Mouse (Mus musculus) myocyte (in vitro differentiated cells): Measurements from ENCODE around the gene Tceanc2. TPM values are rescaled to one million over a fixed set of nuclear protein-coding genes. Genes with fewer than 3 reads are reported as not detected.
A peak's percentile ranks its signal among the peaks of the same experiment; 100 is the strongest.

Experiments used
- H3K27me3 ChIP-seq: one replicate; pipeline ENCODE4 v1.6.1; 2011; ENCODE audit not compliant: control insufficient read depth, insufficient read depth, insufficient read length
- H3K36me3 ChIP-seq: one replicate; pipeline ENCODE4 v1.6.1; 2011; ENCODE audit not compliant: control insufficient read depth, insufficient read depth
- H3K4me2 ChIP-seq: one replicate; pipeline ENCODE4 v1.6.1; 2011; ENCODE audit warnings: low read depth, control low read depth
- H3K4me3 ChIP-seq: one replicate; pipeline ENCODE4 v1.5.1; 2011; ENCODE audit warnings: mild to moderate bottlenecking, control low read depth, moderate library complexity
- H3K79me2 ChIP-seq: one replicate; pipeline ENCODE4 v1.6.1; 2011; ENCODE audit not compliant: control insufficient read depth, insufficient read depth
- H3ac ChIP-seq: one replicate; pipeline ENCODE4 v1.6.1; 2011; ENCODE audit not compliant: control insufficient read depth, insufficient read length
- CEBPB ChIP-seq: IDR thresholded peaks from 2 replicates; pipeline ENCODE4 v1.6.1; 2011; ENCODE audit warnings: mild to moderate bottlenecking, moderate library complexity; ENCODE audit not compliant: poor library complexity, insufficient read depth, severe bottlenecking
- E2F4 ChIP-seq: IDR thresholded peaks from one replicate; pipeline ENCODE4 v1.6.1; 2011; ENCODE audit warnings: mild to moderate bottlenecking, control low read depth, moderate library complexity; ENCODE audit not compliant: insufficient read depth
- MAX ChIP-seq: IDR thresholded peaks from one replicate; pipeline ENCODE4 v1.6.1; 2011; ENCODE audit warnings: low read depth, mild to moderate bottlenecking, control low read depth
- MYOD1 ChIP-seq, 3 experiments: IDR thresholded peaks; one replicate each; pipeline ENCODE4 v1.6.1; 2011; ENCODE audit warnings: control low read depth in 2 of 3, low read depth in 2 of 3, mild to moderate bottlenecking in 2 of 3, moderate library complexity in 1 of 3; ENCODE audit not compliant: insufficient read length in 2 of 3, control insufficient read depth in 1 of 3
- MYOG ChIP-seq, 3 experiments: IDR thresholded peaks; one replicate each; pipeline ENCODE4 v1.6.1; 2011; ENCODE audit warnings: control low read depth in 2 of 3, low read depth in 2 of 3, mild to moderate bottlenecking in 2 of 3; ENCODE audit not compliant: insufficient read length in 2 of 3, control insufficient read depth in 1 of 3, insufficient read depth in 1 of 3
- POLR2A ChIP-seq: IDR thresholded peaks from one replicate; pipeline ENCODE4 v1.6.1; 2011; ENCODE audit warnings: low read depth, mild to moderate bottlenecking, control low read depth, moderate library complexity; ENCODE audit not compliant: insufficient read length
- POLR2AphosphoS2 ChIP-seq: IDR thresholded peaks from one replicate; pipeline ENCODE4 v1.6.1; 2011; ENCODE audit warnings: low read depth, control low read depth; ENCODE audit not compliant: insufficient read length
- REST ChIP-seq: IDR thresholded peaks from one replicate; pipeline ENCODE4 v1.6.1; 2011; ENCODE audit warnings: mild to moderate bottlenecking, control low read depth, moderate library complexity; ENCODE audit not compliant: insufficient read depth, insufficient read length
- SRF ChIP-seq: IDR thresholded peaks from one replicate; pipeline ENCODE4 v1.6.1; 2011; ENCODE audit warnings: low read depth; ENCODE audit not compliant: control insufficient read depth, insufficient read length
- TCF12 ChIP-seq: IDR thresholded peaks from one replicate; pipeline ENCODE4 v1.6.1; 2011; ENCODE audit warnings: mild to moderate bottlenecking, control low read depth; ENCODE audit not compliant: poor library complexity, insufficient read depth, severe bottlenecking
- TCF3 ChIP-seq: IDR thresholded peaks from one replicate; pipeline ENCODE4 v1.6.1; 2011; ENCODE audit warnings: low read depth, control low read depth; ENCODE audit not compliant: insufficient read length
- USF1 ChIP-seq: IDR thresholded peaks from one replicate; pipeline ENCODE4 v1.6.1; 2011; ENCODE audit warnings: low read depth, mild to moderate bottlenecking, control low read depth, moderate library complexity
- polyA plus RNA-seq: library from polyadenylated mRNA; unstranded; fragments of >200 nt; fragmentation: generic; extraction: Trizol; gene quantifications from one replicate; pipeline ENCODE4 v1.2.1, GENCODE M21; 2012; ENCODE audit warnings: missing spikeins

The Tceanc2 gene
- polyA plus RNA-seq, 1 experiment = 20.7 TPM

DNA sequence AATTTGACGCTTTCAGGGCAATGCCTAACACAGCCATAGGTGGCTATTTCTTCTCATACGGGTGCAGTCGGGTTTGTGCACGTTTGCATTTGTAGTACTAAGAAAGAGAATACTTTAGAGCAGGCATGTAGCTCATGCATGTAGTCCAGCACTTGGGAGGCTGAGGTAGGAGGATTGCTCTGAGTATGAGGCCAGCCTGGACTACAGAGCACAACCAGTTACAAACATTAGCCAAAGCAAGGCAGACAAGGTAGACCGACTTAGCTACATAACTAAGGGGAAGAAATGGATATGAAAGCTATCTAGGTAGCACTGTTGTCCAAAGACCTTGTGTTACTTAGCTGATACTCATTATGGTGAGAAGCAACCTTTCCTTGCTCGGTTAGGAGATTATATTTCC is 3.0 kb upstream of the Tceanc2 start:
- peaks cover 68% of the 10 kb centered on the region for H3K79me2 ChIP-seq
- no peak overlapping the region for H3ac ChIP-seq
- no peaks in the 10 kb centered on the region for H3K36me3 ChIP-seq
- H3K4me3 ChIP-seq = no peak overlapping the region
- peak overlapping the region; percentile 43 for H3K4me2 ChIP-seq
- TF ChIP-seq MYOD1 (IDR thresholded peaks at IDR 0.05; ENCODE audit: control insufficient read depth in 1 of 3, insufficient read length in 2 of 3, low read depth in 2 of 3) = no peak
- TF ChIP-seq POLR2AphosphoS2 = no peak
- TF ChIP-seq USF1 = no peak
- no peak for TF ChIP-seq POLR2A
- no peak for TF ChIP-seq CEBPB
- no peak for TF ChIP-seq E2F4
- TF ChIP-seq SRF = no peak
- TF ChIP-seq REST = no peak
- no peak for TF ChIP-seq TCF3
- no peaks in the 10 kb centered on the region for H3K27me3 ChIP-seq

DNA sequence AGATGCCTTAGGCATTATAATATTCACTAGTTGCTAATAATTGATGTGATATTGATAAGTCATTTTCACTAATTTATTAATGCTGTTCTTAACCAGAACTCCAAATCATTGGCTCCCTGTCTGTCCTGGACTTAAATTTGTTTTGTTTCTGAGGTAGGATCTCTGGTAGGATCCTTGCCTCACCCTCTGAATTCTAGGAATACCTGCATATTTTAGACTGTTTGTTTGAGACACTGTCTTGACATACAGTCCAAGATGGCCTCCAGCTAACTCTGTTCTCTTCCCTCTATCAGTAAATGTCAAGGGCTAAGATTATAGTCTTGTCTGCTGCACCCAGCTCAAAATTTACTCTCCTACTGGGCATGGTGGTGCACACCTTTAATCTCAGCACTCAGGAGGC is 1.8 kb upstream of the Tceanc2 start:
- H3K79me2 ChIP-seq = peaks cover 69% of the 10 kb centered on the region
- no peaks in the 10 kb centered on the region for H3K36me3 ChIP-seq
- no peak for TF ChIP-seq MYOD1 (IDR thresholded peaks at IDR 0.05; ENCODE audit: control insufficient read depth in 1 of 3, insufficient read length in 2 of 3, low read depth in 2 of 3)
- H3K4me2 ChIP-seq = peak overlapping the region; percentile 76
- no peaks in the 10 kb centered on the region for H3K27me3 ChIP-seq
- no peak overlapping the region for H3ac ChIP-seq
- H3K4me3 ChIP-seq = no peak overlapping the region

DNA sequence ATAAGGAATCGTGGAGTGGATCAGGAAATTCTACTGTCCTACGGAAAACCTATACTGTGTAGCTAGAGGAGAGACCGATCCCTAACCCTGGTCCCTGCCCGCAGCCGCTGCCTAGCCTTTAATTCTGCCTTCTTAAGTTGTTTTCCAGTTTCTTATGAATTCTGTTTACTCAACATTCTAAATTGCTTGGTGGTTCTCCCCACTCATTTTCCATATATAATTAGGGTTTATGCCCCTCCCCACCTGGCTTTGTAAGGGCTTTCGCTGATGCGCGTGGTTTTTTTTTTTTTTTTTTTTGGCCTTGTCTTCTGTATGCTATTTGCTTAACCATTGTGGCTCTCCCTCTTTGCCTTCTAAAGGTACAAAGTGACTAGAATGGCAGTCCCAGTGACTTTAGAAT is 645 bp upstream of the Tceanc2 start:
- Histone ChIP-seq H3K79me2 (peaks cover 61% of the 10 kb centered on the region), H3K4me3 (peak overlapping the region; percentile 94), H3K36me3 (peaks cover 8% of the 10 kb centered on the region), H3K4me2 (peak overlapping the region; percentile 76), H3K27me3 (no peaks in the 10 kb centered on the region), H3ac (peak overlapping the region; percentile 75)
- TF ChIP-seq MYOD1 (IDR thresholded peaks at IDR 0.05; ENCODE audit: control insufficient read depth in 1 of 3, insufficient read length in 2 of 3, low read depth in 2 of 3) = no peak
- TF ChIP-seq CEBPB = no peak
- TF ChIP-seq TCF3 = no peak
- no peak for TF ChIP-seq POLR2A
- TF ChIP-seq TCF12 = no peak
- TF ChIP-seq MAX = no peak
- no peak for TF ChIP-seq MYOG (IDR thresholded peaks at IDR 0.05; ENCODE audit: control insufficient read depth in 1 of 3, insufficient read depth in 1 of 3, insufficient read length in 2 of 3, low read depth in 2 of 3)
- TF ChIP-seq USF1 = no peak
- TF ChIP-seq REST = no peak
- no peak for TF ChIP-seq E2F4
- no peak for TF ChIP-seq SRF
- no peak for TF ChIP-seq POLR2AphosphoS2

DNA sequence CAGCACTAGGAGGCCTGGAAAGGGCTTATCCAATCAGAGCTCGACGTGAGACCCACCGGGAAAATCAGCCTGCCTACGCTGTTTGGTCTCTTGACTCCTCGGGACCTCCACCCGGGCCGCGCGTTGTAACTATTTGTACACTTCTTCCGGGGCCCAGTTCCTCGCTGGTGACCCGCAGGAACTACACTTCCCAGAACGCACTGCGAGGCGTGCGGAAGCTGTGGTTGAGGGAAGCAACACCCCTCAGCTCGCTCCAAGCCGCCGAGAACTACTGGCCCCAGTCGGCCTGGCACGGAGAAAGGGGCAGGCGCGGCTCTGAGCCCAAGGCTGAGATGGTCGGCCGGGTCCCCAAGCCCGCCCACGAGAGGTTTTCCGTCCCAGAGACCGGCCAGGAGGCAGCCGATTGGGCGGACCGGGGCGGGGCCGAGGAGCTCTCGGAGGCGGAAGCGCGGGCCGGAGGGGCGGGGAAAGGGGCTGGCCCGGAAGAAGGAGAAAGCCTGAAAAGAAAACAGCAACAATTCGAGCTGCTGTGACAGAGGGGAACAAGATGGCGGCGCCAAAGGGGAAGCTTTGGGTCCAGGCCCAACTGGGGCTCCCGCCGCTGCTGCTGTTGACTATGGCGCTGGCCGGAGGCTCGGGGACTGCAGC is 610 bp downstream of the Tceanc2 start, which contains the start of gene Tmem59:
TSS of gene Tmem59 (plus strand) at position 218 of the 648 bp plus-strand sequence.
- TF ChIP-seq POLR2AphosphoS2 (peak; percentile 44), SRF (peak; percentile 26), REST (no peak), CEBPB (no peak), E2F4 (no peak), MYOG (IDR thresholded peaks at IDR 0.05; ENCODE audit: control insufficient read depth in 1 of 3, insufficient read depth in 1 of 3, insufficient read length in 2 of 3, low read depth in 2 of 3) (no peak), POLR2A (peak; percentile 52)
- Histone ChIP-seq H3ac (peak within 1 kb of the TSS; percentile 75), H3K4me2 (peak within 1 kb of the TSS; percentile 91), H3K36me3 (peaks cover 16% of the 10 kb centered on the region), H3K27me3 (no peaks in the 10 kb centered on the region), H3K4me3 (peak within 1 kb of the TSS; percentile 94), H3K79me2 (peaks cover 48% of the 10 kb centered on the region)

DNA sequence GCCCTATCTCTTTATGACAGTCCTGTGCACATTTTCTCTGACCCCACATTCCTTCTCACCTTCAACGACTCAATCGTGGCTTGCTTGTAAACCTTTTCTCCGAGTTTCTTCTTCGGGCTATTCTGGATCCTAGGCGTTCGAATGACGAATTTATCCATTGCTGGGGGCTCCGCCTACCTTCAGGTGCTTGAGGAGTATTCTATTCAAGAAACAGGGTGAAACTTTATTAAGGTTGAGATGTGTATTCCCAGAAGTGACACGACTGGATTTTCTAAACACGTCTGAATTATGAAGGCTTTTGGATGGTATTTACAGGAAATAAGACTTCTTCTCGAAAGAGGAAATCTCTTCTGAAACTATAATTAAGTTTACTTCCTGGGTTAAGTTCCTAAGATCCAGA is 1.4 kb downstream of the Tceanc2 start:
- peak overlapping the region; percentile 91 for H3K4me2 ChIP-seq
- peaks cover 16% of the 10 kb centered on the region for H3K36me3 ChIP-seq
- TF ChIP-seq REST (no peak), CEBPB (no peak)
- peak overlapping the region; percentile 75 for H3ac ChIP-seq
- H3K79me2 ChIP-seq = peaks cover 40% of the 10 kb centered on the region
- no peaks in the 10 kb centered on the region for H3K27me3 ChIP-seq
- H3K4me3 ChIP-seq = peak overlapping the region; percentile 94
